Mouse (Mus musculus) thymus, adult 2 months (tissue): ENCODE measurements around the gene Usp47.

Experiments
- CTCF ChIP-seq: fragments of 200-500 bp; IDR thresholded peaks from 2 replicates; pipeline ENCODE4 v1.5.1; 2012; ENCODE audit warnings: mild to moderate bottlenecking, control low read depth, low read length, moderate library complexity, borderline replicate concordance; ENCODE audit not compliant: control insufficient read depth, poor library complexity, insufficient read depth; ENCODE audit errors: extremely low read depth
- POLR2A ChIP-seq: fragments of 200-500 bp; IDR thresholded peaks from 2 replicates; pipeline ENCODE4 v1.6.1; 2012; ENCODE audit warnings: mild to moderate bottlenecking, low read length, control low read depth, moderate library complexity; ENCODE audit not compliant: control insufficient read depth, poor library complexity, insufficient read depth; ENCODE audit errors: extremely low read depth

DNA sequence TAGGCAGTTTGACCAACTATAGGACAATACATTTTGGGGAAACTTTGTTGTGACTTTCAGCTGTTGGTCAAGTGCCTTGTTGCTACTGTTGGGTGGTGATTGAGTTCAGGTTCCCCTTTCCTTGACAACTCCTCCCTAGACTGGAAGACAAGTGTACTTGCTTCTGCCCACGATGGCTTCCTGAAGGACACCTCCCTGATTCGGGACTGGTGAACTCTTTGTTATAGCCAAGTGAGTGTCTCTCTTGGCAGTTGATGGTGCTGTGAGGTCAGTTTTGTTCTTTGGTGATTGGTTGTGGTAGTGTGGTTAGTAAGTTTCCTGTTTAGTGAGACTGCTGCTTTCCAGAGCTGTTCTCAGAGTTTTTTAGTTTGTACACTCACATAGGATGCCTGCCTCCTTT, 19.5 kb downstream of the Usp47 start:
- TF ChIP-seq POLR2A, result no peak
- TF ChIP-seq CTCF, result no peak
